Mouse (Mus musculus): ENCODE results near the gene Papss2.
"Not testable (repeated sequence)": the region's sequence is repeated elsewhere in the genome, so short reads cannot be mapped to it uniquely, and the experiment has no call there.

Gene Papss2

GRCm38 (mm10) chr19:32641535-32641934 is 45.9 kb downstream of the Papss2 start:
- DNase-seq (ENCODE audit: low spot score in 2 of 2) = no peak

GRCm38 (mm10) chr19:32641995-32642394 is 46.4 kb downstream of the Papss2 start:
- DNase-seq (ENCODE audit: low spot score in 2 of 2) = no peak

- no peak for DNase-seq (ENCODE audit: low spot score in 2 of 2)
Observed at GRCm38 (mm10) chr19:32643642-32644041, 48.1 kb downstream of the Papss2 start.

GRCm38 (mm10) chr19:32645939-32646338 is 50.3 kb downstream of the Papss2 start:
- no peak for DNase-seq (ENCODE audit: low spot score in 2 of 2)

GRCm38 (mm10) chr19:32646382-32646781 is 50.8 kb downstream of the Papss2 start:
- no peak for DNase-seq (ENCODE audit: low spot score in 2 of 2)

GRCm38 (mm10) chr19:32648019-32648571 is 52.5 kb downstream of the Papss2 start:
- DNase-seq (ENCODE audit: low spot score in 2 of 2) = no peak

GRCm38 (mm10) chr19:32651046-32651445 is 55.5 kb downstream of the Papss2 start:
- DNase-seq (ENCODE audit: low spot score in 2 of 2) = no peak

- no peak for DNase-seq (ENCODE audit: low spot score in 2 of 2)
Observed at GRCm38 (mm10) chr19:32653122-32653521, 57.5 kb downstream of the Papss2 start.

- DNase-seq (ENCODE audit: low spot score in 2 of 2) = no peak
Observed at GRCm38 (mm10) chr19:32653630-32654362, 58.2 kb downstream of the Papss2 start.

- DNase-seq (ENCODE audit: low spot score in 2 of 2) = no peak
Observed at GRCm38 (mm10) chr19:32659346-32659745, 63.8 kb downstream of the Papss2 start.

- no peak for DNase-seq (ENCODE audit: low spot score in 2 of 2)
Observed at GRCm38 (mm10) chr19:32662936-32663335, 67.3 kb downstream of the Papss2 start.

- no peak for DNase-seq (ENCODE audit: low spot score in 2 of 2)
Observed at GRCm38 (mm10) chr19:32665243-32665642, 69.7 kb downstream of the Papss2 start.

- DNase-seq (ENCODE audit: low spot score in 2 of 2) = not testable (repeated sequence)
Observed at GRCm38 (mm10) chr19:32667830-32668229, 72.2 kb downstream of the Papss2 start.

GRCm38 (mm10) chr19:32675766-32676165 is 80.2 kb downstream of the Papss2 start:
- no peak for DNase-seq (ENCODE audit: low spot score in 2 of 2)

GRCm38 (mm10) chr19:32680894-32681293 is 85.3 kb downstream of the Papss2 start:
- no peak for DNase-seq (ENCODE audit: low spot score in 2 of 2)

- DNase-seq (ENCODE audit: low spot score in 2 of 2) = no peak
Observed at GRCm38 (mm10) chr19:32683081-32683480, 87.5 kb downstream of the Papss2 start.

- no peak for DNase-seq (ENCODE audit: low spot score in 2 of 2)
Observed at GRCm38 (mm10) chr19:32687721-32688120, 92.1 kb downstream of the Papss2 start.

GRCm38 (mm10) chr19:32688227-32688626 is 92.6 kb downstream of the Papss2 start:
- DNase-seq (ENCODE audit: low spot score in 2 of 2) = not testable (repeated sequence)

- no peak for DNase-seq (ENCODE audit: low spot score in 2 of 2)
Observed at GRCm38 (mm10) chr19:32689724-32690123, 94.1 kb downstream of the Papss2 start.

GRCm38 (mm10) chr19:32696674-32697073 is 101.1 kb downstream of the Papss2 start:
- no peak for DNase-seq (ENCODE audit: low spot score in 2 of 2)

GRCm38 (mm10) chr19:32702191-32702590 is 106.6 kb downstream of the Papss2 start:
- DNase-seq (ENCODE audit: low spot score in 2 of 2) = no peak

- DNase-seq (ENCODE audit: low spot score in 2 of 2) = no peak
Observed at GRCm38 (mm10) chr19:32708996-32709395, 113.4 kb downstream of the Papss2 start.

- DNase-seq (ENCODE audit: low spot score in 2 of 2) = no peak
Observed at GRCm38 (mm10) chr19:32710288-32710687, 114.7 kb downstream of the Papss2 start.
